Mouse (Mus musculus): Measurements from ENCODE around the gene Ackr2. TPM values are rescaled to one million over a fixed set of nuclear protein-coding genes. Genes with fewer than 3 reads are reported as not detected.

Ackr2 gene
- not detected for polyA plus RNA-seq (2017; shearing (Covaris generic))

- no peak for ATAC-seq
Observed at GRCm38 (mm10) chr9:121898245-121898644, at the start of gene Ackr2. TSS of gene Ackr2 (plus strand) at chr9:121898355.

GRCm38 (mm10) chr9:121854246-121854645 is 43.9 kb upstream of the Ackr2 start:
- ATAC-seq: no peak

GRCm38 (mm10) chr9:121856649-121857416 is 41.3 kb upstream of the Ackr2 start:
- peak; percentile 53 for ATAC-seq

GRCm38 (mm10) chr9:121857474-121858152 is 40.5 kb upstream of the Ackr2 start:
- ATAC-seq: peak; percentile 89

- no peak for ATAC-seq
Observed at GRCm38 (mm10) chr9:121858153-121858488, 40.0 kb upstream of the Ackr2 start, which contains the start of gene Higd1a. TSS of gene Higd1a (minus strand) at chr9:121858362.

- ATAC-seq: no peak
Observed at GRCm38 (mm10) chr9:121859345-121859744, 38.8 kb upstream of the Ackr2 start.

GRCm38 (mm10) chr9:121860921-121861320 is 37.2 kb upstream of the Ackr2 start:
- no peak for ATAC-seq

- no peak for ATAC-seq
Observed at GRCm38 (mm10) chr9:121864837-121865236, 33.3 kb upstream of the Ackr2 start.

- ATAC-seq: no peak
Observed at GRCm38 (mm10) chr9:121865425-121866008, 32.6 kb upstream of the Ackr2 start.

- ATAC-seq: no peak
Observed at GRCm38 (mm10) chr9:121867632-121868031, 30.5 kb upstream of the Ackr2 start.

GRCm38 (mm10) chr9:121868236-121868635 is 29.9 kb upstream of the Ackr2 start:
- no peak for ATAC-seq

- no peak for ATAC-seq
Observed at GRCm38 (mm10) chr9:121869432-121869831, 28.7 kb upstream of the Ackr2 start.

- ATAC-seq: no peak
Observed at GRCm38 (mm10) chr9:121869973-121870515, 28.1 kb upstream of the Ackr2 start.

- ATAC-seq: no peak
Observed at GRCm38 (mm10) chr9:121872062-121872683, 26.0 kb upstream of the Ackr2 start.

- ATAC-seq: no peak
Observed at GRCm38 (mm10) chr9:121873578-121873977, 24.6 kb upstream of the Ackr2 start.

GRCm38 (mm10) chr9:121877052-121877740 is 21.0 kb upstream of the Ackr2 start:
- ATAC-seq: no peak

- peak; percentile 85 for ATAC-seq
Observed at GRCm38 (mm10) chr9:121880840-121881239, 17.3 kb upstream of the Ackr2 start.

GRCm38 (mm10) chr9:121881301-121881700 is 16.9 kb upstream of the Ackr2 start:
- ATAC-seq: no peak

GRCm38 (mm10) chr9:121882015-121882457 is 16.1 kb upstream of the Ackr2 start:
- no peak for ATAC-seq

GRCm38 (mm10) chr9:121889927-121890440 is 8.2 kb upstream of the Ackr2 start:
- no peak for ATAC-seq

GRCm38 (mm10) chr9:121890441-121890941 is 7.7 kb upstream of the Ackr2 start:
- ATAC-seq: peak; percentile 39

- no peak for ATAC-seq
Observed at GRCm38 (mm10) chr9:121891301-121891700, 6.9 kb upstream of the Ackr2 start.
